In the genomic region with DNA sequence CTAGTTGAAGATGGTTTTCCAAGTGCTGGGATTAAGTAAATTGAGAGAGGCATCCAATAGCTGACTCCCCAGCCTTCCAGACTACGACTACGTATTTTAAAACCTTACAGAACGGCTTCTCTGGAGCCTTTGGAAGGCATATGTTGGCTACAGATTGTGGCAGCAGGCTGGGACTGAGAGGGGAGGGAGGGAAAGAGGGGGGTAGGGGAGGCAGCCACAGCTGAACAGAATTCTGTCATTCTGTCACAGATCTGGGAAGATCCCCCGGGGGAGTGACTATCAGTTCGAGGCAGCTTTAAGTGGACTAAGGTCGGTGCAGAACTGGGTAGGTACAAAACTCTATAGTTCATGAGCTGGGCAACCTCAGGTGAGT, we compare ENCODE assay signal across 15 mouse cellular contexts. TPM values are rescaled to one million over a fixed set of nuclear protein-coding genes. Genes with fewer than 3 reads are reported as not detected.
DNase-seq lines count a peak whose midpoint lies in the region; ATAC-seq and TF ChIP-seq lines count a peak whose summit lies in the region.
"Had no signal": no experiment of that assay in that cellular context is flagged by ENCODE, and none has a peak within 500 bp of the region (broad histone marks: within the 10 kb centered on the region; RNA-seq: fewer than 3 reads in every experiment).

No protein-coding gene starts in this region.

- H3K4me2 ChIP-seq in midbrain, postnatal 0 days (ENCODE audit: low read depth, low read length, poor library complexity, severe bottlenecking) = no peak overlapping the region
- no peak overlapping the region for H3K4me2 ChIP-seq in hindbrain, embryonic 13.5 days
- no peak overlapping the region for H3K4me2 ChIP-seq in limb, embryonic 13.5 days (replicated peaks)
- H3K4me2 ChIP-seq: heart, embryonic 11.5 days had no signal

- H3K9ac ChIP-seq in midbrain, postnatal 0 days (replicated peaks; ENCODE audit: low read length, poor library complexity, severe bottlenecking) = no peak overlapping the region
- peak overlapping the region; percentile 46; the same call in 1 of the 2 replicates for H3K9ac ChIP-seq in hindbrain, embryonic 13.5 days
- no peak overlapping the region for H3K9ac ChIP-seq in limb, embryonic 13.5 days

- peaks cover 57% of the 10 kb centered on the region for H3K4me1 ChIP-seq in midbrain, embryonic 10.5 days
- H3K4me1 ChIP-seq in midbrain, postnatal 0 days (ENCODE audit: insufficient read depth, low read length) = peaks cover 14% of the 10 kb centered on the region
- peaks cover 53% of the 10 kb centered on the region for H3K4me1 ChIP-seq in hindbrain, embryonic 13.5 days (replicated peaks)
- H3K4me1 ChIP-seq in limb, embryonic 13.5 days = peaks cover 16% of the 10 kb centered on the region; the same call in 1 of the 2 replicates

- no peak overlapping the region for H3K4me3 ChIP-seq in midbrain, embryonic 10.5 days
- H3K4me3 ChIP-seq in midbrain, postnatal 0 days (ENCODE audit: low read depth, low read length) = no peak overlapping the region
- no peak overlapping the region for H3K4me3 ChIP-seq in hindbrain, embryonic 13.5 days
- no peak overlapping the region for H3K4me3 ChIP-seq in limb, embryonic 13.5 days
- H3K4me3 ChIP-seq: myocyte had no signal

- no peak for TF ChIP-seq CTCF in midbrain, postnatal 0 days (IDR thresholded peaks at IDR 0.05)

- H3K27me3 ChIP-seq in midbrain, embryonic 10.5 days (ENCODE audit: low read depth, poor library complexity, severe bottlenecking) = no peaks in the 10 kb centered on the region
- H3K27me3 ChIP-seq in midbrain, postnatal 0 days (ENCODE audit: insufficient read depth, low read length) = no peaks in the 10 kb centered on the region
- no peaks in the 10 kb centered on the region for H3K27me3 ChIP-seq in hindbrain, embryonic 13.5 days
- no peaks in the 10 kb centered on the region for H3K27me3 ChIP-seq in limb, embryonic 13.5 days

- H3K27ac ChIP-seq in midbrain, embryonic 10.5 days (replicated peaks) = peak overlapping the region; percentile 84
- no peak overlapping the region for H3K27ac ChIP-seq in midbrain, postnatal 0 days (ENCODE audit: low read depth, low read length)
- peak overlapping the region; percentile 87 for H3K27ac ChIP-seq in hindbrain, embryonic 13.5 days
- 0 out of 2 replicates have a peak overlapping the region, but pooled peaks have one; percentile 10 for H3K27ac ChIP-seq in limb, embryonic 13.5 days
- H3K27ac ChIP-seq: kidney, postnatal 0 days had no signal

- no peak for DNase-seq in midbrain, embryonic 10.5 days (ENCODE audit: low spot score)
- no peak for DNase-seq in midbrain, postnatal 0 days (ENCODE audit: low spot score)
- DNase-seq in retina, postnatal 1 day = peak; percentile 52
- DNase-seq in urinary bladder, postnatal 36 days (ENCODE audit: low spot score in 2 of 2) = no peak
- no peak for DNase-seq in thymus, postnatal 10 days (ENCODE audit: low spot score in 2 of 2)
- no peak for DNase-seq in spleen, postnatal 14 days (ENCODE audit: low spot score in 2 of 2)
- DNase-seq: embryo, embryonic 11 days; liver; lung, postnatal 10 days; right cerebral cortex, postnatal 25 days had no signal

- WGBS in midbrain, embryonic 10.5 days = 69% methylated on average over 6 of the region's 6 CpGs
- 23% methylated on average over 6 of the region's 6 CpGs for WGBS in midbrain, postnatal 0 days
- 39% methylated on average over 6 of the region's 6 CpGs for WGBS in hindbrain, embryonic 13.5 days
- WGBS in limb, embryonic 13.5 days = 59% methylated on average over 6 of the region's 6 CpGs

- no peak for ATAC-seq in midbrain, postnatal 0 days (ENCODE audit: low FRiP score)
- no peak for ATAC-seq in hindbrain, embryonic 13.5 days (ENCODE audit: low FRiP score)
- no peak for ATAC-seq in limb, embryonic 13.5 days (ENCODE audit: low FRiP score, low read depth)

- no peaks in the 10 kb centered on the region for H3K9me3 ChIP-seq in midbrain, embryonic 10.5 days (replicated peaks)
- no peaks in the 10 kb centered on the region for H3K9me3 ChIP-seq in midbrain, postnatal 0 days (ENCODE audit: low read length)
- H3K9me3 ChIP-seq in hindbrain, embryonic 13.5 days = no peaks in the 10 kb centered on the region
- H3K9me3 ChIP-seq in limb, embryonic 13.5 days = no peaks in the 10 kb centered on the region

- no peaks in the 10 kb centered on the region for H3K36me3 ChIP-seq in midbrain, embryonic 10.5 days
- H3K36me3 ChIP-seq in midbrain, postnatal 0 days (ENCODE audit: insufficient read depth, low read length) = no peaks in the 10 kb centered on the region
- H3K36me3 ChIP-seq in hindbrain, embryonic 13.5 days = no peaks in the 10 kb centered on the region
- H3K36me3 ChIP-seq in limb, embryonic 13.5 days = no peaks in the 10 kb centered on the region

RNA-seq across cellular contexts. Expression of gene Ccdc167, which starts 15.1 kb away (rescaled TPM):
- 15.1 and 16.2 TPM in 2 replicates for polyA plus RNA-seq in midbrain, embryonic 10.5 days (2016; fragmentation: Nextera tagmentation; extraction: Ambion mirVana)
- 9.0 and 9.4 TPM in 2 replicates for total RNA-seq in midbrain, postnatal 0 days (2014; rRNA removed)
- 8.3 and 8.6 TPM in 2 replicates for polyA plus RNA-seq in midbrain, postnatal 0 days (2015; fragmentation: Nextera tagmentation; extraction: Ambion mirVana)
- polyA plus RNA-seq in hindbrain, embryonic 13.5 days (2015; fragmentation: Nextera tagmentation; extraction: Ambion mirVana) = 10.7 and 13.4 TPM in 2 replicates
- 12.7 and 14.4 TPM in 2 replicates for polyA plus RNA-seq in limb, embryonic 13.5 days (2015; fragmentation: Nextera tagmentation; extraction: Ambion mirVana)
